Mouse (Mus musculus): ENCODE results near the gene Enkd1.

Gene Enkd1

DNA sequence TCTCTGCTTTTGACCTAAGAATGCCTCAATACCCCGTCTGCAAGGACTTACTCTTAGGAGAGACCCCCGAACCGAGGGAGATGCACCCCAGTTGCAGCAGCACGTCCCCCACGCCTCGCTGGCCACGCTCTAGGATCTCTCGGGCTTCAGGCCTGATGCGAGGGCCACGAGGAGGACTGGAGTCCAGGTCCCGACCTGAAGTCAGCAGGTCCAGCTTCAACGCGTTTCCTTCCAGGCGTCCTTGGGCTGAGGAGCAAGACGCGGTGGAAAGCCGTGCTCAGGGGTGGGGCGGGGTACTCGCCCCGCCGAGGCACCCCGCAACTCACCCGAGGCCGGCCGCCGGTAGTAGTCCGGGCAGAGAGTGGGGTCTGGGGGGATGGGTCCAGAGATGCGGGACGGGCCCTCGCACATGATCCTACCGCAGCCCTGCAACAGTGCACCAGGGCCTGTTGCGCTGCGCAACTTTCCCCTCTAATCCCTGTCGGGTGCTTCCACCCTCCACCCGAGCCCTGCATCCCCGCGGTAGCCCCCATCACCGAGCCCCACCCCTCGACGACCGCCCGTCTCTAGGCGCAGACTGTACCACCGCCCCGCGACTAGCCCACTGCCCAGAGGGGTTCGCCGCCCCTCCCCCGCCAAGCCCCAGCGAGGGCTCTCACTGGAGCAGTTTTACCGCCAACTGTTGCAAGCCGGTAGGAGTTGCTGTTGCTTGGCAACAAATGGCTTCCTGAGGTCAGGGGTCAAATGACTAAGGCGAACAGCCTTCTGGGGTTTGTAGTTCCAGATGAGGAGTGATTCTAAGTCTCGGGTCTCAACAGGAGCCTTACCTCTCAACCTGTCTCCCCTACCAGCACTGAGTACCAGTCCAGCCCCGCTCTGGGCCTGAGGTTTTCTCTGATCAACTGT is at the start of gene Enkd1, which contains the start of gene 4933405L10Rik:
Gene Enkd1, minus strand, starts transcription at position 713 of the 906 bp plus-strand sequence.
Gene 4933405L10Rik, plus strand, starts transcription at position 158 of the 906 bp plus-strand sequence.
- in situ Hi-C loops (cut with MboI, MseI), result no loop called here

DNA sequence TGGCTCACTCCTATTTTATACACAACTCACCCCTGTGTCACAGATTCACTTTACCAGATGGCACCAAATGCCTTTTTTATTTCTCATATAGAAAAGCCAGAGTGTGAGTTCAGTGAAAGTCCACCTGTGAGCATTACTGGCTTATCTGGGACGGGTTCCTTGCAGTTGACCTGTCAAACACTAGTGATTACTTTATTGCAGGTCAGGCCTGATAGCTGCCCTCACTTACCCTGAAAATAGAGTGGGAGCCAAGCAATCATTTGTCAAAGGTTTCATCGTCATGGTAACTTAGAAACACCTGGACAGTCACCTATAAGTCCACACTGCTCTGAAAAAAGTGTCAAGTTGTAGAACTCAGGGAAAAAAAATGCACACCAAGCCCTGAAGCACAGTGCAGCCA is 46.7 kb upstream of the Enkd1 start:
- in situ Hi-C loops (cut with MboI, MseI), result no loop called here

DNA sequence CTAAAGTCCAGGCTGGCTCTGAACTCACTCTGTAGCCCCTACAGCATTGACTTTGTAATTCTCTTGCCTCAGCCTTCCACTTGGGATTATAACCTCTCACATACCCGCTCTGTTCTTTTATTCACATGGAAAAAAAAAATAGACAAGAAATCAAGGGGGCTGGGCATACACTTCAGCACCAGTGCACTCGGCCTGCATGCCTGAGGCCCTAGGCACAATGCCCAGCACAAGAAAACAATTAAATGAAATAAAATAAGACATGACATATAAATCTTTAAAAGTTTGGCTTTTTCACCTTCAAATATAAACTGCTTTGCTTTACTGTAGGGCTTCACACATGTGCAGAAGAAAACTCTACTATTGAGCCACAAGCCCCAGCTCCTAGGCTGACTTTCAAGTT is 45.9 kb upstream of the Enkd1 start:
- in situ Hi-C loops (cut with MboI, MseI), result no loop called here

DNA sequence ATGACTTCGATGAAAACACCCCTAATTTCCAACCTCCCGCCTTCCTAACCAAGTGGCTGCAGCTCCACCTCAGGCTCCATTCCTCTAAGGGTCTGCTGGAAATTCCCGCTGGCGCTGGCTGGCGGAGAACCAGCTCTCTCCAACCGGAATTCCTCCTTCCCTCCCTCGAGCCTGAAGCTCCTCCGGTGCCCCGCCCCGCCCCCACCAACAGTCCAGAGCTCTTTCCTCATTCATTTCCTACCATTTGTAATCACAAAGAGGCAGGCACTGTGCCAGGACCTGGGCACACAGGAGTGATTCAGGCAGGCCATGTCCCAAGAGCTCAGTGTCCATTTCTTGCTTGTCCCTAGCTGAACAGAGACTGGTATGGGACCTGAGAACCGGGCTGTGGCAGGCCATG is 42.6 kb upstream of the Enkd1 start:
- in situ Hi-C loops (cut with MboI, MseI), result no loop called here

DNA sequence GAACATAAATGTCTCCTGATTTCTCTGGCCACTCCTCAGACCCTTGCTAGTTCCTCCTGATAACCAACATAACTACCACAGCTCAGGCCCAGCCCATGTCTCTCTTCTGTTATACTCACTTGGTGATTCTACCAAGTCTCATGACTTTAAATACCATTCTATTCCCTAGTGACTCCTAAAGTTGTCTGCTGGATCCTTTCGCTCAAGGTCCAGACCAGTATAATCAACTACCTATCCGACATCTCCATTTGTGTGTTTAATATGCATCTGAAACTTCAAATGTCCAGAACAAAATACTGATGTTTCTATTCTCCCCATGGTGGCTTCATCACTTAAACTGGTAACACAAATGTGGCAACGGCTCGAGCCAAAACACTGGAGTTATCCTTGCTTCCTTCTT is 35.3 kb upstream of the Enkd1 start:
- in situ Hi-C loops (cut with MboI, MseI), result no loop called here

DNA sequence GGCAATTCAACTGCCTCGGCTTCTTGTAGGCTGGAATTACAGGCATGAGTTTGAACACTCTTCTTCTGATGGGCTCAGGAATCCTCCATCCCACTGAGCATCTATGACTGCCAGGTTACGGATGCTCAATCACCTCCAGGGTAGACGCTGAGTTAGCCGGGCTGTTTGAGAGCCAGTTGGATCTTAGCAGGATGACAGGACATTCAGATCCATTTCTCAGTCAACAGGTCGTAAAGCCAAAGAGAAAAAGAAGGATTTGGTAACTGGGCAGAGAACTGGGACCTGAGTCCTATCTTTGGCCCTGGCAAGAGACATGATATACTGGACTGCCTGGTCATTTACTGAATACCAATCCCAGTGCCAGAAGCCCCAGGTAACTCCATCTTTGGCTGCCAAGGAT is 31.2 kb upstream of the Enkd1 start:
- in situ Hi-C loops (cut with MboI, MseI), result no loop called here

DNA sequence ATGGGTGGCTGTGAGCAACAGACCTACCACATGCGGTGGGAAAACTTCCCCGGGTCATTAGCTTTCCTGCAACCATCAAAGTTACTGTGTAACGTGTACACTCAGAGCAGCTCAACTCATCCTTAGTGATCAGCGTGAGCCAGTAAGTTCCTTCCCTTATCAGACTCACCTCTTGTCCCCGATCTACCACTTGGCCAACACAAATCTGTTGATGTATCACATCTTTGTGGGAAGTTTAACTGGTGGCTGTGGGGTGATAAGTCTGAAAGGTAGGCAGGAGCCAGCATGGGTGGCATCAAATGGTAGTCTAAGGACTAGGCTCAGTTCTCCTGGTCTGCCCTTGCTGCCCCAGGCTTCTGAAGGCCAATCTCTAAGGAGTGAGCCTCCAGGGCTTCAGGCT is 24.2 kb upstream of the Enkd1 start:
- in situ Hi-C loops (cut with MboI, MseI), result no loop called here

DNA sequence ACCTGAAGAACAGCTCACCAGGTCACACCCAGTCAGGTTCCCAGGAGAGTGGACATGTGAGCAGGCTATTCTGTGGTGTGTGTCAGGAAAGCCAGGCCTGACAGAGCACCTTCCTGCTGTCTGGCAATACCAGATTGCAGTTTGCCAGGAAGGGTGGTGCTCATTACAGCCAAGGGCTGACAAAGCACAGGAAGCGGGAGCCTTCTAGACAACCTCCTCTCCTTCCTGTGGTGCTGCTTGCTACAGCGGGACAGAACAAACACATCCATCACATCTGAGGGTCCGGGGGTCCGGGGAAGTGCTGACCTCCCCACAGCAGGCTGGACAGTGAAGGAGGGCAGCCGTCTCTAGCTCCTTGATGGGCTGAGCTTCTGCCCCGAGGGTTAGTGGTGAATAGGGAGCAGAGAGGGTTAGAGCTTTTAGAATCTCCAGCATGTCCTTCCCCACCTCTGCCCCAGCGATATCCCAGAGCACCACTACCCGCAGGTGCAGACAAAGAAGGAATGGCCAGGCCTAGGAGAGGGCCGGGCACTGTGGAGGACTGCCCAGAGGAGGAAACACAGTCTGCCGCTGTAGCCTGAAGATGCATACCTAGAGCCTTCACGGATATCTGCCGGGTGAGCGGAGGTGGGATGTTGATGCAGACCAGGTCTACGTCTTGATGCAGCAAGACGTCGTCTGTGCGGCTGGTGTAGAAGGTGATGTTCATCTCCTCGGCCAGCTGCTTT is 19.6 kb upstream of the Enkd1 start:
- in situ Hi-C loops (cut with MboI, MseI), result no loop called here

DNA sequence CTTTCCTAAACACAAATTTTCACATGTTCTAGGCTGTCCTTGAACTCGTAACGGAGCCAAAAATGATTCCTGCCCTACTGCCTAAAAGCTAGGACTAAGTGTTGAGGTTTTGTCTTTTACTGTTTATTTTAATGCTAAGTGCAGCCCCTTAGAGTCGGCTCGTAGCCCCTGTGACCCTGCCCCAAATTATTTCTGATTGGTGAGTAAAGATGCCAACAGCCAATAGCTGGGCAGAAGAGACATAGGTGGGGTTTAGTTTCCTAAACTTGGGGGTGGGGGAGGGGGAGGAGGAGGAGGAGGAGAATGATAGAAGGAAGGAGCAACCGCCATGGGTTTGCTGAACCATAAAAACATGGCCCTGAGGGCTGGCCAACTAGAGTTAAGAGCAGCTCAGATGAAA is 17.7 kb upstream of the Enkd1 start:
- in situ Hi-C loops (cut with MboI, MseI), result no loop called here

DNA sequence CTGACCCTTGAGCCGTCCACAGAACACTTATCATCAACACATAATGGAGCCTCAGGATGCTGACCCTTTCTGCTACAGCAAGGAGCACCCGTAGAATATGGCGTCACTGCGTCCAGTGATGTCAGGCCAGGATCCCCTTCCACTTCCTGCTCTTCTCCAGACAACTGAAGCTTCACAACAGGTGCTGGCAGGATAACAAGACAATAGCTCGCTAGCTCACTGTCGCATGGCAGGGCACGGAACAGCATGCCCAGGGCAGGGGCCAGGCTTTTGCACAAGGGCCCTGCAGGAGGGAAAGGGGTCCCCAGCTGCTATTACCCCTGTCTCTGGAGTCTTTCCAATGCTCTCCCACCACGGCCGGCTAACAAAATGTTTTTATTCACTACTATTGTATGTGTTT is 14.9 kb upstream of the Enkd1 start:
- in situ Hi-C loops (cut with MboI, MseI), result no loop called here

DNA sequence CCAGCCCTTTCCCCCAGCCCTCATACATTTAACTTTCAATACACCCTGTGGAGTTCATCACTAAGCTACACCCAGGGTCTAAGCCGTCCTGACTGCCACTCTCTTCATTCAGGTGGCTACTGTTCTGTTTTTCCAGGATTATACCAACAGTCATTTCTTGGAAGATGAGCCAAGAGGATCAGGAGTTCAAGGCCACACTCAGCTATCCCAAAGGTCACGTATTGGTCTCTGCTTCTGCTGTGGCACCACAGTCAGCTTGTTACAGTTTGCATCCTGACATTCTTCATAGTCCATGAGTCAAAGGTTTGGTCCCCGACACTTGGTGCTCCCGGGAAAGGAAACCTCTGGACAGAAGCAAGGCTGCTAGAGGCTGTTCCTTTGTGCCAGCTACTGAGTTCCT is 11.6 kb upstream of the Enkd1 start:
- in situ Hi-C loops (cut with MboI, MseI), result no loop called here

DNA sequence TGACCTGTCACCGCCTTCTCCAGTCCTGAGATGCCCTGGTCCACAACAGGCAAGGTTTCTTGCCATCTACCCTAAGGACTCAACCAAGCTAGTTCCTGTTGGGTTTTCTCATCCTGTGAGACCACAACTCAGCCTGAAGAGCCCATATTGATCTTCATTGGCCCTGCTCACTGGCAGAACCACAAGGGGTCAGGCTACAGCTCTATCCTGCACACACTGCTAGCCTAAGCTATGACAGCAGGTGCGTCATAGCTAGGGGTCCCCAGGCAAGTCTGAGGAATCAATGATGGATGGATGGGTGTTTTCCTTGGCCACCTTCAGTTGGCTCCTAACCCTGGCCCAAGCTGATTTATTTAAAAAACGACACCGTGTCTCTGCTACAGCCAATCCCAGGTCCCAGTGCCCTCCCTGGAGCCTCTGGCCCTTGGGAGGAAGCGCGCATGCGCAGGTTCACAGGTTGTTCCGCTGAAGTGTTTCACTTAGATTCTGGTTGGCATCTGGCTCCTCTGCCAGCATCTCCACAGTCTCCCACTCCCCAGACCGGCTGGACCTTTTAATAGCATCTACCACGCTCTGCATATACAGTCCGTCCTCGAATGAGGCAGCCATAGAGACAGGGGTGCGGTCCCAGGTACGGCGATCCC is 8.4 kb upstream of the Enkd1 start:
- in situ Hi-C loops (cut with MboI, MseI), result no loop called here

DNA sequence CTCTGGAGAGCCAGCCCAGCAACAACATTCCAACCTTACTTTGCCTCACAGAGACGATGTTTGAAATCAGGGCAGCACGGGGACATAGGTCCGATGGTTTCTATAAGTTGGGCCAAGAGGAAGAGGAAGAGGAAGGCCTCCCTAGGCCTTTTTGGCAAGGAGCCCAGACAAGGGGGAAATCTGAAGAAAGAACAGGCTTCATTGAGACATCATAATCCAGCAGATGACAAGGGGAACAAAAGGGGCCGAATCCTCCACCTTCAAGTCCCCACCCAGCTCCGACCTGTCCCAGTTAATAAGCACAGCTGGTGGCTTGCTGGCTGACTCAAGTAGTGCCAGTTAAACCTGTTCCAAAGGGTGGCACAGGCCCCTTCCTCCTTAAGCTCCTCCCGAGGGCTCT is 7.0 kb upstream of the Enkd1 start:
- in situ Hi-C loops (cut with MboI, MseI), result no loop called here

DNA sequence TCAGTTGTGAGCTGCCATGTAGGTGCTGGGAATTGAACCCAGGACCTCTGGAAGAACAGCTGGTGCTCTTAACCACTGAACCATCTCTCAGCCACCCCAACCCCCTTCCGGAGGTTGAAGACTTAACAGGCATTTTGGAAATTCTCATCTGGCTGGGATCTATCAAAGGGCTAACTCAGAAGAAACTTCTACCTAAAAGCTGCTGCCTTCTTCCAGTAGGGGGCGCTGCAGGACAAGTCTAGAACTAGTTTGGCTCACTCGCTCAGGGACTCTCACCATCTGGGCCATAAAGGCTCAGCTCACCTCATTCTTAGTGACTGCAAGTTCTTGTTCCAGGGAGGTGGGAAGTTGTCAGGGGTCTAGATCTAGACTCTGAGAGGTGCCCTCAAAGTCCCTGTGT is 6.1 kb upstream of the Enkd1 start:
- in situ Hi-C loops (cut with MboI, MseI), result loop anchor here (5.0 kb wide), 3 partner anchors 68 to 223 kb away; partner anchors contain the start of genes Ctrl (in 1 of the 2) and Psmb10 (in 1 of the 2)

DNA sequence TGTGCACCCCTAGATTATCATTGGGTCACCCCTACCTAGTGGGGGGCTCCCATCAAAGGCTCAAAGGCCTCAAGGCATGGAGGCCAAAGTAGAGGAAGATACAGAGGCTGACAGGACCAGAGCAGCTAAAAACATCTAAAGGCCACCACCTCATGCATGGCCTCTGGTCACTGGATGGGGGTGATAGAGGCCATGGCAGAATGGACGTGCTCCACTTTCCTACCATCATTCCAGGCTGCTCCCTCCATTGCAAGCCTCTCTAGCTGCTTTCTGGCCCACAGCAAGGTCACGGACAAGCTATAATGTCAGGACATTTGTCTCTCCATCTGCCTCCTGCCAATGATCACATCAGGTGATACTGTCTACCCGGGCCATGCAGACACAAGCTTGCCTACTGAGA is 4.3 kb upstream of the Enkd1 start:
- in situ Hi-C loops (cut with MboI, MseI), result loop anchor here (5.0 kb wide), 3 partner anchors 70 to 225 kb away; partner anchors contain the start of genes Ctrl (in 1 of the 2) and Psmb10 (in 1 of the 2)

DNA sequence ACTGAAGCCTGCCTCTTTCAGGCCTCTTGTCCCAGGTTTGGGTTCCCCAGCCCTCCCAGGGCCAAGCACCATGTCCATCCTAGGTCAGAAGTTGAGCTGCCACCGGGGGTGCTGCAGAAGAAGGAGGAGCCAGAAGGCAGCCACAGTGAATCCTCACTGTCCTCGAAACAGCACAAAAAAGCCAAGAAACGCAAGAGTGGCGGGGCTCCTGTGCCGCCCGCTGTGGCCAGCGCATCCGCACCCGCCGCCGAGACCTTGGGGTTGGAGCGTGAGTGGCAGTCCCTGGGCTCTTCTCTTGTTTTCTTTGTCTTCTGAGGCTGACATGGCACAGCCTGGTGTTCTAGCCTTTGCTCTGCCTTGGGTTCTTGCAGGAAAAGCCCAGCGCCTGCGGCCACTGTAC is 1.3 kb upstream of the Enkd1 start:
- in situ Hi-C loops (cut with MboI, MseI), result no loop called here

DNA sequence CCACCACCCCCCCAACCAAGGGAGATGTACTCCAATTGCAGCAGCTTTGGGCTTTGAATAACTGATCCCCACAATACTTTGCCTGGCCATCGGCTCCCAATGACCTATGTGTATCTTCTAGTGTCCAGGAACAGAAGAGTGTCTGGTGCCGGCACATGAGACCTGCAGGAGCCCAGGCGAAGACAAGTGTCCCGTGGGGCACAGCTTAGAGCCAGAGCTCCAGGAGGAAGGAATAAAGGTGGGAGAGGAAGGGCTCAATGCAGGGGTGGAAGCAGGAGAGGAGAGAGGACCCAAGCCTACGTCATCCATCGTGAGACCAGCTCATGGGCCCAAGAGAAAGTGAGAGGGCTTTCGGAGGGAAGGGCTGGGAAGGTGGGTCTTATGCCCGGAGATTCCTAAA is 665 bp upstream of the Enkd1 start:
- in situ Hi-C loops (cut with MboI, MseI), result no loop called here

DNA sequence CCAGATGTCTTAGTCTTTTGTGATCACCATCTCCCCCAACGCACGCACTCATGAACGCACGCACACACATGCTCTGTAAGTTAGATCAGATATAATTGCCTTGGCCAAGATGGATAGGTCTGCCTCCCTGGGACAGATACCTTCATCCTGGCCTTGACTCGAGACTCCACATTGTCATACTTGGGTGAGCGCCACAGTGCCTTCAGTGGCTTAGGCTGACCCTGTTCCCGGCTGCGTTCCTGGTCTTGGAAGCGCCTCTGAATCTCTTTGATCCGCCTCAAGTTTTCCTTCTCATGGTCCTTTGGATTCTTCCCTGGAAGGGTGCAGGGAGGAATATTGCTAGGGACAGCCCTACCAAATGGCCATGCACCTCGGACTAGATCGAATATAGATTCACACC is 1.6 kb downstream of the Enkd1 start:
- in situ Hi-C loops (cut with MboI, MseI), result no loop called here

DNA sequence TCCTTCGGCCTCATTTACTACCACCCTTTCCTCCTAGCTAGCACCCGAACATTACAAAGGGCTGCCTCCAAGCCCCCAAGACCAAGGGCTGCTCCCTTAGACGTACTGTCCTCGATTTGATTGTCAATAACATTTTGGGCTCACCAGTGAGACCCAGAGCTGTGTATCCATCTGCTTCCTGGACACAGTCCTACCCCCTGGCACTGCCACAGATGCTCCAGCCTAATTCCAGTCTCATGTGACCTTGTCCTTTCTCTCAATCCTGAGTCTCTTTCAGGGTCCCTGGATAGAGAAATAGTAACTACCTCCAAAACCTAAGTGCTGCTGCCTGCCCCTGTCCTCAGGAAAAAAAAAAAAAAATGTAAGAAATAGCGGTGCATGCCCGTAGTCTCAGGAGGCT is 3.1 kb downstream of the Enkd1 start:
- in situ Hi-C loops (cut with MboI, MseI), result no loop called here

DNA sequence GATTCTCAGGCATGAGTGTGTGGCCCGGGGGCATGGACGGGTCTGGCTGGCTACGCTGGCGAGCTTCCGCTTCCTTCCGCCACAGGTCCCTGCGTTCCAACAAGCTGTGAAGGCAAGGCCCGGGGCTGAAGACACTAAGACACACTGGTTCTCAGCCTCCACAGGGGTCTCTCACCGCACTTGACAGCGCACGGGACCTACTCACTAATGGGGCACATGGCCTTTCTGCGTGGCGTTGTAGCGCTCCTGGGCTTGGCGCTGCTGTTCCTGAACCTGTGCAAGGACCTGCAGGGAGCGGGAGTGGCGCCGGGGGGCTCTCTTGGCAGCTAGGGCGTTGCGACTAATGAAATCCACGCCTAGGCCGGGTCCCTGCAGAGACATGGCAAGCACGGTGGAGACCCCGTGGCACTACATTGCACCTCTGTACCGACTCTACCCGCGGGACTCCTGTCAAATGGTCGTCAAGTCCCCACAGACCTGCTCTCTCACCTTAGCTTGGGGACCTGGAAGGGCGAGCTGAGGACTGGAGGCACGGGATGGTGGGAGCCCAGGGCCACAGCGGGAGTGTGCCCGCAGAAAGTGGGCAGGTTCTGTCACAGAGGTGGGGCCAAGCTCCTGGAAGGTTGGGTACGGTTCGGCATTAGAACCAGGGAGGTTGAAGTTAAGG is 3.7 kb downstream of the Enkd1 start:
- in situ Hi-C loops (cut with MboI, MseI), result no loop called here

DNA sequence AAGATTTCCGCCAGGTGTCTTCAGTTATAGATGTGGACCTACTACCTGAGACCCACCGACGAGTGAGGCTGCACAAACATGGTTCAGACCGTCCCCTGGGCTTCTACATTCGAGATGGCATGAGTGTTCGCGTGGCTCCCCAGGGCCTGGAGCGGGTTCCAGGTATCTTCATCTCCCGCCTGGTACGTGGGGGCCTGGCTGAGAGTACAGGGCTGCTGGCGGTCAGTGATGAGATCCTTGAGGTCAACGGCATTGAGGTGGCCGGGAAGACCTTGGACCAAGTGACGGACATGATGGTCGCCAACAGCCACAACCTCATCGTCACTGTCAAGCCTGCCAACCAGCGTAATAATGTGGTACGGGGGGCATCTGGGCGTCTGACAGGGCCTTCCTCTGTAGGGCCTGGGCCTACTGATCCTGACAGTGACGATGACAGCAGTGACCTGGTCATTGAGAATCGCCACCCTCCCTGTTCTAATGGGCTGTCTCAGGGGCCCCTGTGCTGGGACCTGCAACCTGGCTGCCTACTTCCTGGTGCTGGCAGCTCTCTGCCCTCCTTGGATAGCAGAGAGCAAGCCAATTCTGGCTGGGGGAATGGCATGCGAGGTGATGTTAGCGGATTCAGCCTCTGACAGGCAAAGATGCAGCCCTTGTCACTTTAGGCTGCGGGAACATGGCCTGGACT is 5.1 kb downstream of the Enkd1 start:
- in situ Hi-C loops (cut with MboI, MseI), result no loop called here

All from T-helper 17 cell (primary cell).